Mouse (Mus musculus): ENCODE measurements around the gene Arntl. TPM values are rescaled to one million over a fixed set of nuclear protein-coding genes. Genes with fewer than 3 reads are reported as not detected.

Arntl gene
- polyA plus RNA-seq, 1 experiment from 2014 or later: 12.3 TPM

- Histone ChIP-seq H3K4me1 (ENCODE audit: control insufficient read depth, insufficient read depth, low read length) (no peaks in the 10 kb centered on the region), H3K27me3 (replicated peaks; ENCODE audit: control insufficient read depth, insufficient read depth, low read length) (no peaks in the 10 kb centered on the region), H3K36me3 (ENCODE audit: control insufficient read depth, insufficient read depth, low read length) (no peaks in the 10 kb centered on the region), H3K4me3 (ENCODE audit: low read depth, low read length) (no peak overlapping the region), H3K4me2 (ENCODE audit: low read length) (no peak overlapping the region), H3K9ac (ENCODE audit: low read length) (no peak overlapping the region), H3K27ac (ENCODE audit: low read depth, low read length) (no peak overlapping the region), H3K9me3 (replicated peaks; ENCODE audit: control insufficient read depth, low read length) (no peaks in the 10 kb centered on the region)
- 63% methylated on average over 10 of the region's 10 CpGs for WGBS
- DNase-seq (ENCODE audit: low spot score) (peak; percentile 10), ATAC-seq (no peak)
Observed at GRCm38 (mm10) chr7:113197161-113197775, 10.0 kb upstream of the Arntl start.

GRCm38 (mm10) chr7:113201584-113201983 is 5.7 kb upstream of the Arntl start:
- Histone ChIP-seq H3K27me3 (replicated peaks; ENCODE audit: control insufficient read depth, insufficient read depth, low read length) (no peaks in the 10 kb centered on the region), H3K9ac (ENCODE audit: low read length) (no peak overlapping the region), H3K36me3 (ENCODE audit: control insufficient read depth, insufficient read depth, low read length) (no peaks in the 10 kb centered on the region), H3K4me1 (ENCODE audit: control insufficient read depth, insufficient read depth, low read length) (peaks cover 2% of the 10 kb centered on the region; the same call in 1 of the 2 replicates), H3K9me3 (replicated peaks; ENCODE audit: control insufficient read depth, low read length) (no peaks in the 10 kb centered on the region), H3K27ac (ENCODE audit: low read depth, low read length) (no peak overlapping the region), H3K4me2 (ENCODE audit: low read length) (no peak overlapping the region), H3K4me3 (ENCODE audit: low read depth, low read length) (no peak overlapping the region)
- DNase-seq (ENCODE audit: low spot score): peak; percentile 3
- no peak for ATAC-seq
- 42% methylated on average over 3 of the region's 3 CpGs for WGBS

GRCm38 (mm10) chr7:113207471-113208387 is 464 bp downstream of the Arntl start:
- Histone ChIP-seq H3K27ac (ENCODE audit: low read depth, low read length) (peak overlapping the region; percentile 68; the same call in 1 of the 2 replicates), H3K9ac (ENCODE audit: low read length) (peak overlapping the region; percentile 74), H3K9me3 (replicated peaks; ENCODE audit: control insufficient read depth, low read length) (no peaks in the 10 kb centered on the region), H3K27me3 (replicated peaks; ENCODE audit: control insufficient read depth, insufficient read depth, low read length) (peaks cover 18% of the 10 kb centered on the region), H3K4me2 (ENCODE audit: low read length) (peak overlapping the region; percentile 80), H3K36me3 (ENCODE audit: control insufficient read depth, insufficient read depth, low read length) (no peaks in the 10 kb centered on the region), H3K4me1 (ENCODE audit: control insufficient read depth, insufficient read depth, low read length) (peaks cover 9% of the 10 kb centered on the region), H3K4me3 (ENCODE audit: low read depth, low read length) (peak overlapping the region; percentile 74)
- under 1% methylated on average over 90 of the region's 98 CpGs for WGBS
- DNase-seq (ENCODE audit: low spot score) (peak; percentile 66), ATAC-seq (peak; percentile 72)

GRCm38 (mm10) chr7:113208388-113208753 is 1.1 kb downstream of the Arntl start:
- WGBS: 1% methylated on average over 19 of the region's 19 CpGs
- Histone ChIP-seq H3K9me3 (replicated peaks; ENCODE audit: control insufficient read depth, low read length) (no peaks in the 10 kb centered on the region), H3K27ac (ENCODE audit: low read depth, low read length) (no peak overlapping the region), H3K36me3 (ENCODE audit: control insufficient read depth, insufficient read depth, low read length) (no peaks in the 10 kb centered on the region), H3K4me1 (ENCODE audit: control insufficient read depth, insufficient read depth, low read length) (peaks cover 9% of the 10 kb centered on the region), H3K4me2 (ENCODE audit: low read length) (peak overlapping the region; percentile 80), H3K9ac (ENCODE audit: low read length) (peak overlapping the region; percentile 74), H3K27me3 (replicated peaks; ENCODE audit: control insufficient read depth, insufficient read depth, low read length) (peaks cover 18% of the 10 kb centered on the region), H3K4me3 (ENCODE audit: low read depth, low read length) (peak overlapping the region; percentile 74)
- no peak for DNase-seq (ENCODE audit: low spot score)
- no peak for ATAC-seq

- H3K27me3 ChIP-seq (replicated peaks; ENCODE audit: control insufficient read depth, insufficient read depth, low read length): peaks cover 18% of the 10 kb centered on the region
- ATAC-seq: no peak
- no peaks in the 10 kb centered on the region for H3K36me3 ChIP-seq (ENCODE audit: control insufficient read depth, insufficient read depth, low read length)
- H3K4me2 ChIP-seq (ENCODE audit: low read length): no peak overlapping the region
- no peak for DNase-seq (ENCODE audit: low spot score)
- WGBS: 56% methylated on average over 4 of the region's 4 CpGs
- H3K9ac ChIP-seq (ENCODE audit: low read length): no peak overlapping the region
- peaks cover 9% of the 10 kb centered on the region for H3K4me1 ChIP-seq (ENCODE audit: control insufficient read depth, insufficient read depth, low read length)
- H3K4me3 ChIP-seq (ENCODE audit: low read depth, low read length): no peak overlapping the region
- H3K27ac ChIP-seq (ENCODE audit: low read depth, low read length): no peak overlapping the region
- H3K9me3 ChIP-seq (replicated peaks; ENCODE audit: control insufficient read depth, low read length): no peaks in the 10 kb centered on the region
Observed at GRCm38 (mm10) chr7:113210441-113210840, 3.2 kb downstream of the Arntl start.

DNA sequence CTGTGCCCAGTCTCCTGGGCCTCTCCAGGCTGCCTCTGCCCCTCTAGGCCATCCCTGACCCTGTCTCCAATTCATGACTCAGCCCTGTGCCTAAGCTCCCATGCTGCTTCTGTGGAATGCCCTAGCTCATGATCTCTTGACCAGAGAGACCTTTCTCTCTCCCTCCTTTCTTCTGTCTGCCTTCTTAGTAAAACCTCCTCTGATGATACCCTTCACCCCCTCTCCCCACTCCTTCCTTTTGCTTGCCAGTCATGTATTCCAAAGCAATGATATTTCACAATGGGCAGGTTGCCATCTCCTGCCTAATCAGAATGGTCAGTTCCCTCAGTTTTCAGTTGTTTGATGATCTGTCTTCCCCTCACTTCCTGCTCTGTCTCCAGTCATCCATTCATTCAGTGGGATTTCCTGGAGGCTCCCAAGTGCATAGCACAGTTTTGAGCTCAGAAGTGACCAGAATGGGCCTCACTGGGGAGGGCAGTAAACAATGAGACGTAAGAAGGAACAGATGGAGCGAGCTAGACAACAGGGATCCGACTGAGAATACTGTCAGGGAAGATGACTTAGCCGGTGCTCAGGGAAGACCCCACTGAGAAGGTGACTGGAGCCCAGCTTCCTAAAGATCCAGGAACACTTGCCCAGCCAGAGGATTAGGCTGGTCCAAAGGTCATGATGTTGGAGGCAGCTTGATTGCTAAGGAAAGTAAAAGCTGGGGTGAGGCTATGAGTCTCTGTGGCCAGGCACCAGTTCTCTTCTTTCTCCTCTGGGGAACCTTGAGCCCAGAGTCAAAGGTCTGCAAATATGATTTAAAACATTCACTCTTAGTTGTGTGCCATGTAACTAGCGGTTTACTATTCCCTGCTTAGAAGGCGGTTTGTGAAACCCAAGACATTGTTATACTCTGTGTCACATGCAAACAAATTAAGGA is 7.2 kb downstream of the Arntl start:
- 49% methylated on average over 6 of the region's 6 CpGs for WGBS
- no peak for DNase-seq (ENCODE audit: low spot score)
- Histone ChIP-seq H3K4me1 (ENCODE audit: control insufficient read depth, insufficient read depth, low read length) (no peaks in the 10 kb centered on the region), H3K4me2 (ENCODE audit: low read length) (no peak overlapping the region), H3K27me3 (replicated peaks; ENCODE audit: control insufficient read depth, insufficient read depth, low read length) (peaks cover 10% of the 10 kb centered on the region), H3K9me3 (replicated peaks; ENCODE audit: control insufficient read depth, low read length) (no peaks in the 10 kb centered on the region), H3K4me3 (ENCODE audit: low read depth, low read length) (no peak overlapping the region), H3K27ac (ENCODE audit: low read depth, low read length) (no peak overlapping the region), H3K9ac (ENCODE audit: low read length) (no peak overlapping the region), H3K36me3 (ENCODE audit: control insufficient read depth, insufficient read depth, low read length) (no peaks in the 10 kb centered on the region)
- ATAC-seq: no peak

GRCm38 (mm10) chr7:113216152-113216551 is 8.9 kb downstream of the Arntl start:
- ATAC-seq (no peak), DNase-seq (ENCODE audit: low spot score) (no peak)
- no peak overlapping the region for H3K27ac ChIP-seq (ENCODE audit: low read depth, low read length)
- no peaks in the 10 kb centered on the region for H3K9me3 ChIP-seq (replicated peaks; ENCODE audit: control insufficient read depth, low read length)
- H3K27me3 ChIP-seq (replicated peaks; ENCODE audit: control insufficient read depth, insufficient read depth, low read length): no peaks in the 10 kb centered on the region; the same call in 1 of the 2 replicates
- H3K4me1 ChIP-seq (ENCODE audit: control insufficient read depth, insufficient read depth, low read length): no peaks in the 10 kb centered on the region
- no peak overlapping the region for H3K9ac ChIP-seq (ENCODE audit: low read length)
- no peak overlapping the region for H3K4me3 ChIP-seq (ENCODE audit: low read depth, low read length)
- WGBS: 63% methylated on average over 8 of the region's 8 CpGs
- no peak overlapping the region for H3K4me2 ChIP-seq (ENCODE audit: low read length)
- H3K36me3 ChIP-seq (ENCODE audit: control insufficient read depth, insufficient read depth, low read length): no peaks in the 10 kb centered on the region

DNA sequence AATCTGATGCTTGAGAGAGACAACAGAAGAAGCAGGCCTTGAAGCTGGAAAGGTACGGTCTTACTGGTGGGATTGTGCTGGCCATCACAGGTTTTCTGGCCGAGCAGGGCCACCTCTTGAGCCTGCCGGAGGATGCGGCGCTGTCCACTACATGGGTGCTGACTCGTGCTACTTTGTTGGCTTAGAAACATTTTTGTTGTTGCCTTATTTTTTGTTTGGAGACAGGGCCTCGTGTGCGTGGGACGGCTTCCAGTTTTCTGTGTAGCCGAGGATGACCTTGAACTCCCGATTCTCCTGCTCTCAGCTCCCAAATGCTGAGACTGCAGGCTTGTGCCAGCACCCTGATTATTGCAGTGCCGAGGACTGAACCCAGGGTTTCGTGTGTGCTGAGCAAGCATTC is 12.2 kb downstream of the Arntl start:
- Histone ChIP-seq H3K4me3 (ENCODE audit: low read depth, low read length) (no peak overlapping the region), H3K27ac (ENCODE audit: low read depth, low read length) (no peak overlapping the region), H3K9ac (ENCODE audit: low read length) (no peak overlapping the region), H3K9me3 (replicated peaks; ENCODE audit: control insufficient read depth, low read length) (no peaks in the 10 kb centered on the region), H3K4me2 (ENCODE audit: low read length) (no peak overlapping the region), H3K27me3 (replicated peaks; ENCODE audit: control insufficient read depth, insufficient read depth, low read length) (no peaks in the 10 kb centered on the region), H3K36me3 (ENCODE audit: control insufficient read depth, insufficient read depth, low read length) (no peaks in the 10 kb centered on the region), H3K4me1 (ENCODE audit: control insufficient read depth, insufficient read depth, low read length) (no peaks in the 10 kb centered on the region)
- ATAC-seq (no peak), DNase-seq (ENCODE audit: low spot score) (no peak)
- 74% methylated on average over 13 of the region's 13 CpGs for WGBS
